Mouse (Mus musculus) left cerebral cortex, postnatal 4 days (tissue): ENCODE results near the gene Lypd6b. TPM values are rescaled to one million over a fixed set of nuclear protein-coding genes. Genes with fewer than 3 reads are reported as not detected.

ENCODE experiments used
- DNase-seq: peaks from one replicate; pipeline ENCODE4 v3.0.0-alpha.2; 2022
- intact Hi-C: fragments of 180-260 bp; cut with DNase I; formaldehyde crosslinking; loops from one replicate; pipeline ENCODE4 v1.15.1; 2025
- total RNA-seq, 2 experiments: library from RNA; stranded (reverse); gene quantifications; 2 replicates each; pipeline ENCODE4 v1.2.3; 2021

The Lypd6b gene
- total RNA-seq, 2 experiments from 2014 or later: 19.3 to 21.4 TPM

DNA sequence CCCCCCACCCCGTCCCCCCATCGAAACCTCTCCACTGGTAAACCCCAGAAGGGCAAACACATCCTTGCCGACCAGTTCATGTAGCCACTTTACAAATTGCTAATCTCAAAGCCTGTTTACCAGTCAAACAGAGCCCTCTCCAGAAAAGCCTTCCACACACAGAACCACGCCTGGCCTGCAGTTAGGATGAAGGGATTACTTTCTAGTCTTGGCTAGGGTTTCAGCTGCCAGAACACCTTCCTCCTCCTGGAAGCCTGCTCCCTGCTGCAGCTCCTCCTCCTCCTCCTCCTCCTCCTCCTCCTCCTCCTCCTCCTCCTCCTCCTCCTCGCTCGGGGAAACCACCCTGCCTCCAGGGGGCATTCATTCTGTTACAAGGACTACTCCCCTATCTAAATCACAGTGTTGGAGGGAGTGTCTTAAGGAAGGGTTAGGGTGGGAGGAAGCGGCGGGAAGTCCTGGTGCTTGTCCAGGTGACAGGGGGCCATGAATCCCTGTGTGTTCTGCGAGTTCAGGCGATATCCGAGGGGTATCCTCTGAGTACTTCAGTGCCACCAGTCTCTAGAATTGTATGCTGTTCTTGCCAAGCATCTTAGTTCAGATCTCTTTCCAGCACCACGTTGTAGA, 73.6 kb downstream of the Lypd6b start:
- intact Hi-C loops: no loop called here
- DNase-seq: no peak

GRCm38 (mm10) chr2:49861658-49862057, 74.2 kb downstream of the Lypd6b start:
- intact Hi-C loops: no loop called here
- no peak for DNase-seq

GRCm38 (mm10) chr2:49868116-49868858, 80.8 kb downstream of the Lypd6b start:
- no peak for DNase-seq
- intact Hi-C loops: no loop called here

DNA sequence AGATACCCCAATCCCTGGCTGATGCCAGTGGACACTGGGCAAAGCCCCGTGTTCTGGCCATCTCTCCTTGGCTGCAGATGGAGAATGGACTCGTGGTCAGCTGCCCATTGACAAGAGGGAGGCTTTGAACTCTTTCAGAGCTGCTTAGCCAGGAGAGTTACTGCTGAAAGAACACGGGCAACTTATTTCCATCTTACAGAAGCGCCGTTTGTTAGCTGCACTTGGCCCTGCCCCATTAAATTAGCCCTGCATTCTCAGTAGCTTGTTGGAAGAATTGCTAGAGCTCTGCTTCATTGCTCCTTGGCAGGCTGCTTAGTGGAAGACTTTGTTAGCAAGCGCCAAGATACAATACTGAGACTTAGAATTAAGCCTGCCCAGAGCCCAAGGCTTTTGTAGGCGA, 81.6 kb downstream of the Lypd6b start:
- peak; percentile 25 for DNase-seq
- intact Hi-C loops: no loop called here

DNA sequence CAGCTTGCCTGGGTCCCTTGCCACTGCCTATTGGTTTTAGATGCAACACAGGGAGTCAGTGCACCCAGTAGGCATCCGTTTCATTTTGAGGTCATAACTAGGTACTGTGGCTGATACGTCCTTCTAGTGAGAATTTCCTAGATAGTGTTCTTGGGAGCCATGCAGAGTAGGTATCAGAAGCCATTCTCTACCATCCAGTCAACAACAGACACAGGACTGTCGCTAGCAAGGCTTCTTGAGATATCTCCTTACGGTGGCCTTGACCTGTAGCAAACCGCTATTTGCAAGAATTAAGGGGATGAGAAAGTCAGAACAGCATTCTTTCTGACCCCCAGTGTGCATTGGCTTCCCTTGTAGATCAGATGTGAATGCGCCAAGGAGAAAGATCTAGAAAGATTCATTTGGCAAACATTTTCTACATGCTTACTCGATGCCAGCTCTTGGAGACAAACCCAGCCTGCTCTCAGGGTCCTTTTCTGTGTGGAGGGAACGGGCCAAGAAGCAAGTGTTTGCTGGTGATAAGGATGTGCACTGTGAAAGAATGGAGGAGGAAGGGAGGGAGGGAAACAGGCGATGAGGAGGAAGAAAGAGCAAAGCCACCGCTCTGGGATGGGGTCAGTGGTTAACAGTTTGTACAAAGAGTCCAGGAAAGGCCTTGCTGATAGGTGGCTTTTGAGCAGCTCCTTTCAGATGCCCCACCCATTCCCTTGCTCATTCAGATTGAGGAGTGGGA, 82.5 kb downstream of the Lypd6b start:
- intact Hi-C loops: no loop called here
- no peak for DNase-seq

DNA sequence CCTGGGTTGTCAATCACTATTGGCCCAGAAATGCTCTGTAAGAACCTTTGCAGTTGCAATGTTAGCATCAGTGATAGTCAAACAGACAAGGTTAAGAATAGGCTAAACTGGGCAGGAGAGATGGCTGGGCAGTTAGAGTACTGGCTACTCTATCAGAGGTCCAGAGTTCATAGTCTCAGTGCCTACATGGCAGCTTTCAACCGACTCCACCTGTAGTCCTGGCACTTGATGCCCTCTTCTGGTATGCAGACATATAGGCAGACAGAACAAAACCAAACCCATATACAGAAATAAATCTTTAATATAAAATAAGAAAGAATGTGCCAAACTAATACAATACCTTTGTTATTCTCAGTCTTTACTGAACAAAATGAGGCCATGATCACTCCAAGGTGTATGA, 83.5 kb downstream of the Lypd6b start:
- intact Hi-C loops: no loop called here
- DNase-seq: no peak

- DNase-seq: no peak
- intact Hi-C loops: no loop called here
These were observed 93.0 kb downstream of the Lypd6b start for GRCm38 (mm10) chr2:49880507-49880906.

DNA sequence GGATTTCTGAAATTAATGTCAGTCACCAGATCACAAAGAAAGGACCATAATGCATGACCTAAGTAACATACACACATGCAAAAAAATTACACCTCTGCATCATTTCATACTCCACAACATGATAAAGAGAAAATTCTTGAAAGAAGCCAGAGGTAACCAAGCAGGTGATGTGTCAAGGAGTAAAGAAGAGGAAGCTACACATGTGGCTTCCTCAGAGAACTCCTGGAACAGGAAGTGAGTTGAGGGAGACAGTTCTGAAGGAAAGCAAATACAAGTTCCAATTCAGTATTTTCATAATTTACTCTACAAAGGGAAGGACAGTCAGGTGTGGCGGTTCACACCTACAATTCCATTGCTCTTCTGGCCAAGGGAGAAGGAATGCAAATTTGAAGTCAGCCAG, 93.5 kb downstream of the Lypd6b start:
- DNase-seq: no peak
- intact Hi-C loops: no loop called here

DNA sequence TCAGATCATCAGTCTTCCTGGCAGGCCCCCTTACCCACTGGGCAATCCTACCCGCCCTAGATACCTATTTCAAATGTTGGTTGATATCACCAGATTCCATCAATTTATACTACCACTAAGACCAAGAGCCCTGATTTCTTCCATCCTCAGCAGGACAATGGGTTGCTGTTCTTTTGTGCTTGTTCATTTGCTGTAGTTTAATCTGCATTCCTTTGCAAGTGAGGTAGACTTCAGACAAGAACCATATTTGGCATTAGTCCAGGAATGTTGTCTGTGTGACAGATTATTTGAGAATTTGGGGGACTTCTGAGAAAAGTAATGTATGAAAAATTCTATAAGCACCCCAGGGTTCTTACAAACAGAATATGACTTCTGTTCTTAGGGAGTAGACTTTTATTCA, 95.0 kb downstream of the Lypd6b start:
- intact Hi-C loops: no loop called here
- no peak for DNase-seq

- DNase-seq: no peak
- intact Hi-C loops: no loop called here
These were observed 96.5 kb downstream of the Lypd6b start for GRCm38 (mm10) chr2:49883990-49884389.

GRCm38 (mm10) chr2:49886209-49886608, 98.7 kb downstream of the Lypd6b start:
- DNase-seq: no peak
- intact Hi-C loops: no loop called here

- intact Hi-C loops: no loop called here
- DNase-seq: no peak
These were observed 100.9 kb downstream of the Lypd6b start for GRCm38 (mm10) chr2:49888346-49888745.

DNA sequence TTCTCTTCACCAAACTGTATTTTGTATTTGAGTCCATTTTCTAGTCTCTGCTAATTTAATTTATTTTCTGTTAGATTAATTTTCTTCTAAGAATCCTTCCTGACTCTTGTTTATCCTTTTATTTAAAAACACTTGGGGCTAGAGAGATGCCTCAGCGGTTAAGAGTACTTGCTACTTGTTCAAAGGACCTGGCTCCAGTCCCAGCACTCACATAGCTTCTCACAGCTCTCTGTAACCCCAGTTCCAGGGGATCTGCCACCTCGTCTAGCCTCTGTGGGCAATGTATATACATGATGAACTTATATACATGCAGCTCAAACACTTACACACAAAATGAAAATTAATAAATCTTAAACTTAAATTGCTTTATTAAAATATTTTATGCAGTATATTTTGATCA, 103.2 kb downstream of the Lypd6b start:
- intact Hi-C loops: no loop called here
- DNase-seq: no peak

DNA sequence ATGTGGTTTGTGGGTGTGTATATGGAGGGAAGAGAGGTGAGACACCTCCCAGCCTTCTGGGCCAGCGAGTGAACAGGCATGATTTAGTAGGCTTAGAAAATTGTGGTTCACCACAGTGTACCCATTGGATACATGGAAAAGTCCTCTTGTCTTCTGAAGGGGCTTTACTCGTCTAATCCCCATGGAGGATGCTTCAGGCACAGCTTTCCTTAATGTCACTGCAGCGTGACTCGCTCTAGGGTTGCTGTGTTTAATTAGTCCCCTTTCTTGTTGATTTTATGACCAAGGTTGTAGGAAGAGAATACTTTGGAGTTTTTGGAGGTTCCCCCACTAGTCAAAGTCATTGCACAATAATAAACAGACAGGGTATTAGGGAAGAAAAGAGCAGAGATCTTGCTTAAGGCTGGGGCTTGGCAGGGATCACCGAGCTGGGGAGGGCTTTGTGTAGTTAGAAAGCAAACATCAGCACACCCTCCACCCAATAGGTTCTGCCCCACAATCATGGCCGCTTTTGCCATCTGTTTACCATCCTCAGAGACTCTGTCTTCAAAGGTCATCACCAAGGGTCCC, 122.4 kb downstream of the Lypd6b start:
- no peak for DNase-seq
- intact Hi-C loops: loop anchor here (10.0 kb wide), 1 partner anchor 135 kb away; no protein-coding TSS in a partner anchor

DNA sequence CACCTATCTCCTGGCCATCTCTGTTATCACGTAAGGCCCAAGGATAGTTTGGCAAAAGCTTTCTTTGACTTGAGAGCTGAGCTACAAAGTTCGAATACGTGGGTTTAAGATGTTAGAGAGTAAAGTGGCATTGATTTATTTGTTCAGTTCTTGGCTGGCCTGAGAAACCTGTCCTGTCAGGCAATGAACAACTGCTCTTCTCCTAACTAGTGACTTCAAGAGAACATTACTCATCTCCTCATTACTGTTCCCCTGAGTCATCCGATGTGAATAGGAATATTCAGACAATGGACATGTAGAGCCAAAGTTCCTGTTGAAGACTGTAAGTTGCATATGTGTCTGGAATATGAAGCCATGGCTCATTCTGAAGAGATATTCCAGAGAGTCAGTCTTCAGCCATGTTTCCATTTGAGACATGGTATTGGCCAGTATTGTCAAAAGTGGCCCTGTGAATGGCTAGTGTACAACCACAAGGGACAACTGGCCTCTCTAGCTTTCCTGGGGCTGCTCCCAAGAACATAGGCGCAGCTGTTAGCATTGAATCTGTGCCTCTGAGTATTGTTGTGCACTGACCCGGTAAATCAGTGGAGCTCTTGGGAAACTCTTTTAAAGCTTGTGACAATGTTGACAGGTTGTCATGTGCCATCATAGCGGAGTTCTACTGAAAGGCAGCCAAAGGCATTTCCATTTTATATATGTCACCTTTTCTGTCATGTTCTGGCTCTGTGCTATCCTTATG, 124.0 kb downstream of the Lypd6b start:
- intact Hi-C loops: loop anchor here (10.0 kb wide), 1 partner anchor 137 kb away; no protein-coding TSS in a partner anchor
- DNase-seq: no peak

DNA sequence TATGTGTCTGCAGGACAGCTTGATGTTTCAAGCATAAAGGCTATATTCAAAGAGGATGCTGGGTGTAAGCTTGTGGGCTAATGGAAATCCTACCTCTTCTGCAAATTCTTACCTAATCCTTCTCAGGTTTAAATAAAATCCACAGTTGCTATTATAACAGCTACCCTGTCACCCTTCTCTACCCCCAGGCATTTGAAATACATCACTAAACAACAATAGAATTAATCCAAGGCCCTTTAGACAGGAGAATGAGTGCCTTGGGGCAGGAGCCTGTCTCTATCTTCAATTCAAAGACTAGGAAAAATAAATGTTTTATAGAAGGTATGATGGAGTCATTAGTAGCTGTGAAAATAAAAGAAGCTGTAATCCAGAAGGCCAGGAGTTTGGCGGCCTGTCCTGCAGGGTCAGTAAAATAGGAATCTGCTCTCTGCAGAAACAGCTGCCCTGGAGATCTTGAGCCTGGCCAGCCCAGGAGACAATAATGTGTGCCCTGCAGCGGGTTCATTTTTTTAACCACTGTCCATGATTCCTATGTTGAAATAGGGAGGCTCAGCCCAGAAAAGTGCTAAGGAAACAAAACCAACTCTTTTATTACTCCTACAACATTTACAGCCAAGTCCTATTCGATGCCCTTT, 124.9 kb downstream of the Lypd6b start:
- DNase-seq: no peak
- intact Hi-C loops: loop anchor here (10.0 kb wide), 1 partner anchor 138 kb away; no protein-coding TSS in a partner anchor

- DNase-seq: no peak
- intact Hi-C loops: loop anchor here (10.0 kb wide), 1 partner anchor 143 kb away; no protein-coding TSS in a partner anchor
These were observed 130.0 kb downstream of the Lypd6b start for GRCm38 (mm10) chr2:49917489-49917888.

DNA sequence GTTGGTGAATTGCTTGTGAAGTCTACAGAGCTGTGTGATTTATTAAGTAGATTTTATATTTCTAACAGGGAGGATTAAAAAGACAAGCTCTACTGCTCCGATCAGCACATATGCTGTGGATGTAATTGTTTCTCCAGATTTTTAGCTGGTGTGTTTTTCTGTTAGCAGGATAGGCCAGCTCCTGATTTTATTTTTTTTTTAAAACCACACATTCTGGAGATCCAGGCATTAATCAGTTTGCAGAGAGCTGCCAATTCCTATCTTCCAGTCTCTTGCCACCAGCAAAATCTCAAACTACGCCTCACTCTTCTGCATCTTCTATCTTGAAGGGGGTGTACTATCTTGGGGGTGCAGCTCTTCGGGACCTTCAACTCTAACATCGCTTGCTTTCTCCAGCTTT, 130.6 kb downstream of the Lypd6b start:
- intact Hi-C loops: loop anchor here (10.0 kb wide), 1 partner anchor 143 kb away; no protein-coding TSS in a partner anchor
- no peak for DNase-seq

DNA sequence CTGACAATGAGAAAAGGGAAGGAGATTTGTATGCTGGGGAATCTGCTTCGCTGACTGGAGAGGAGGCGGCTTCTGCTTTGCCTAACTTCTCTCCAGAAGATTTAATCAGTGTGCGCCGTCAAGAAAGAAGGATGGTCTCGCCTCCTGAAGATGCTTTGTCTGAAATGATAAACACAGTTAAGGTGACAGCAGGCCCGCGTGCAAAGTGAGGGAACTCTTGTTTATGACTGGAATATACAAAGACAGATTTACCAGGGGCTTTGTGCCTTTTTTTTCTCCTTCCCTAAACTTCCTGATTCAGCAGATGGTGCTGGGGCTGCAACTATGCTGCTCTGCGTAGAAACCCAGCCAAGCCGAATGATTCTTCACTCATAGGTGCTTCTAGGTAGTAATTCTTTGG, 131.2 kb downstream of the Lypd6b start:
- DNase-seq: no peak
- intact Hi-C loops: loop anchor here (10.0 kb wide), 1 partner anchor 144 kb away; no protein-coding TSS in a partner anchor

GRCm38 (mm10) chr2:49921948-49922347, 134.5 kb downstream of the Lypd6b start:
- intact Hi-C loops: no loop called here
- DNase-seq: no peak
